Mouse (Mus musculus): ENCODE measurements around the gene Spice1. TPM values are rescaled to one million over a fixed set of nuclear protein-coding genes. Genes with fewer than 3 reads are reported as not detected.
A peak's percentile ranks its signal among the peaks of the same experiment; 100 is the strongest.

The Spice1 gene
- polyA plus RNA-seq, 1 experiment from 2014 or later, result 25.5 TPM

DNA sequence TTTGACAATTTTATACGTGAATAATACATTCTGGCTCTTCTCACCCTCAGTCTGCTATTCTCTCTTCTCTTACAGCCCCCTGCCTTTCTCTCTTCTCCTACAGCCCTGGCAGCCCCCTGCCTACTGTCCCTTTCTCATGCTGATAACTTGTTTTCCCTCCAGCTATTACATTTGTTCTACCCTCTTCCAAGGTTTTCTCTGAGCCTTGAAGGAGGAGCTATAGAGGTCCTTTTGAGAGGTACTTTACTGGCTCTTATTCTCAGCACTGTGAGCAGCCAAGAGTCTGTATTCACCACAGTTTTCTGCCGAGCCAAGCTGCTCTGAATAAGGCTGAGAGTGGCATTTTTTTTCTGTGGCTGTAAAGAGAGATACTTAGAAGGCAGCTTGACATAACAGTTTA, 36.6 kb downstream of the Spice1 start:
- 0 out of 2 replicates have a peak, but pooled peaks have one; percentile 57 for ATAC-seq (ENCODE audit: low FRiP score)
- H3K9me3 ChIP-seq (replicated peaks), result no peaks in the 10 kb centered on the region
- peaks cover 15% of the 10 kb centered on the region; the same call in 1 of the 2 replicates for H3K36me3 ChIP-seq
- H3K4me2 ChIP-seq (replicated peaks), result no peak overlapping the region
- no peak overlapping the region for H3K27ac ChIP-seq
- H3K4me1 ChIP-seq, result peaks cover 8% of the 10 kb centered on the region
- WGBS, result 24% methylated on average over 2 of the region's 2 CpGs
- no peaks in the 10 kb centered on the region for H3K27me3 ChIP-seq
- H3K4me3 ChIP-seq, result no peak overlapping the region
- H3K9ac ChIP-seq, result no peak overlapping the region

- Histone ChIP-seq H3K4me3 (no peak overlapping the region), H3K36me3 (peaks cover 17% of the 10 kb centered on the region; the same call in 1 of the 2 replicates), H3K27ac (no peak overlapping the region), H3K4me2 (replicated peaks) (no peak overlapping the region), H3K27me3 (no peaks in the 10 kb centered on the region), H3K9me3 (replicated peaks) (no peaks in the 10 kb centered on the region), H3K9ac (no peak overlapping the region), H3K4me1 (peaks cover 8% of the 10 kb centered on the region)
- no peak for ATAC-seq (ENCODE audit: low FRiP score)
- WGBS, result 96% methylated on average over 1 of the region's 1 CpGs
These were observed 37.3 kb downstream of the Spice1 start for GRCm38 (mm10) chr16:44384251-44384650.

DNA sequence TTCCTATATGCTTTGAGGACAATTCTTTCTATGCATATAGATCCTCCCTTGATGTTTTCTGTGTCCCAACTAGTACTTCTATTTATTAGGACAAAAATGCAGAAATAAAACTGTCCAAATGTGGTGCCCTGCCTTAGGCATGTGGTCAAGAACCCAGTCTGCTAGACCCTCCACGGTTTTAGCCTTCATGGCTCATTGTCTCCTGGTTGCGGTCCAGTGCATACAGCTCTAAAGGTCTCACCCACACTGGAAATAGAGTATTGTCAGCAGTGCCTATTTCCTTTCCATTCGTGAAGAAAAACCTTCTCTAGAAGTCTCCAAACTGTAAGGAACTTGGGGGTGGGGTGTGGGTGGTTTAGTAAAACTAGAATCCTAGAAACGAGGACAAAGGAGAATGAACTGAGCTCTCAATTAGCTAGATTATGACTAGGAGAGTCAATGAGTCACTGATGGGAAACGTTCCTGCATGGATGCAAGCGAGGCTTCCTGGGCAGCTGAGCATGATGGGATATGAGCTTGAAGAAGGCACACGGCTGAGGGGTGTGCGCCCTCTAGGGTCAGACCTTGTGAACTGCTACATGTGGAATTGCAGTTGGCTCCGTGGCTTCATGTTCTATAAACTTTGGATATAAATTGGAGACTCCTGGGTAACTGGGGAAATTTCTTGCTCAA, 45.1 kb downstream of the Spice1 start:
- no peak overlapping the region for H3K27ac ChIP-seq
- WGBS, result 38% methylated on average over 9 of the region's 9 CpGs
- H3K4me1 ChIP-seq, result peaks cover 7% of the 10 kb centered on the region
- H3K27me3 ChIP-seq, result no peaks in the 10 kb centered on the region
- no peak; the same call in 1 of the 2 replicates for ATAC-seq (ENCODE audit: low FRiP score)
- H3K4me2 ChIP-seq (replicated peaks), result no peak overlapping the region
- H3K9me3 ChIP-seq (replicated peaks), result no peaks in the 10 kb centered on the region
- no peak overlapping the region for H3K9ac ChIP-seq
- H3K36me3 ChIP-seq, result peaks cover 16% of the 10 kb centered on the region; the same call in 1 of the 2 replicates
- H3K4me3 ChIP-seq, result no peak overlapping the region

GRCm38 (mm10) chr16:44394577-44395243, 47.8 kb downstream of the Spice1 start, which contains the start of gene Cfap44:
TSS of gene Cfap44 (plus strand) at chr16:44394796.
- peak; percentile 91 for ATAC-seq (ENCODE audit: low FRiP score)
- 0 out of 2 replicates have a peak within 1 kb of the TSS, but pooled peaks have one; percentile 17 for H3K27ac ChIP-seq
- 2% methylated on average over 17 of the region's 17 CpGs for WGBS

DNA sequence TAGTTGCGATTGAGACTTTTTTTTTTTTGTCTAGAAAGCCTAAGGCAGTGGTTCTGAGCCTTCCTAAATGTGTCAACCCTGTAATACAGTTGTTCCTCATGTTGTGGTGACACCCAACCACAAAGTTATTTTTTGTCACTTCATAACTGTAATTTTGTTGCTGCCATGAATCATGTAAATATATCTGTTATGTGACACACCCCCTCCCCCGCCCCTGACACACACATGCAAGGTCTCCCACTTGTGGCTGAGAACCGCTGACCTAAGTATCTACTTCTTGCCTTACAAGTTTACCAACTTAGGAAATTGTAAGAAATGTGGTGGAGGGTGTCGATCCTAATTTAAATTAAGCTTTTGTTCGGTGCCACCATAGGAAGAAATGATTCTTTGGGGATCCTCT, 58.0 kb downstream of the Spice1 start:
- Histone ChIP-seq H3K27ac (no peak overlapping the region), H3K4me3 (no peak overlapping the region), H3K9me3 (replicated peaks) (no peaks in the 10 kb centered on the region; the same call in 1 of the 2 replicates), H3K4me1 (no peaks in the 10 kb centered on the region), H3K27me3 (no peaks in the 10 kb centered on the region), H3K9ac (no peak overlapping the region), H3K36me3 (no peaks in the 10 kb centered on the region), H3K4me2 (replicated peaks) (no peak overlapping the region)
- 92% methylated on average over 5 of the region's 5 CpGs for WGBS
- ATAC-seq (ENCODE audit: low FRiP score), result no peak

More at GRCm38 (mm10) chr16:44394577-44395243, 47.8 kb downstream of the Spice1 start, which contains the start of gene Cfap44:
- Histone ChIP-seq H3K9me3 (replicated peaks) (no peaks in the 10 kb centered on the region), H3K4me3 (peak within 1 kb of the TSS; percentile 31), H3K4me1 (peaks cover 7% of the 10 kb centered on the region), H3K36me3 (peaks cover under 1% of the 10 kb centered on the region; the same call in 1 of the 2 replicates), H3K4me2 (replicated peaks) (peak within 1 kb of the TSS; percentile 59), H3K9ac (peak within 1 kb of the TSS; percentile 18; the same call in 1 of the 2 replicates), H3K27me3 (no peaks in the 10 kb centered on the region)

- H3K4me1 ChIP-seq, result no peaks in the 10 kb centered on the region
- no peak overlapping the region for H3K9ac ChIP-seq
- no peaks in the 10 kb centered on the region for H3K36me3 ChIP-seq
- no peaks in the 10 kb centered on the region; the same call in 1 of the 2 replicates for H3K9me3 ChIP-seq (replicated peaks)
- no peak overlapping the region for H3K27ac ChIP-seq
- H3K4me2 ChIP-seq (replicated peaks), result no peak overlapping the region
- no peak for ATAC-seq (ENCODE audit: low FRiP score)
- H3K27me3 ChIP-seq, result no peaks in the 10 kb centered on the region
- WGBS, result 87% methylated on average over 5 of the region's 5 CpGs
- no peak overlapping the region for H3K4me3 ChIP-seq
These were observed 60.3 kb downstream of the Spice1 start for GRCm38 (mm10) chr16:44407211-44407610.

- 90% methylated on average over 2 of the region's 2 CpGs for WGBS
- H3K9me3 ChIP-seq (replicated peaks), result no peaks in the 10 kb centered on the region; the same call in 1 of the 2 replicates
These were observed 61.4 kb downstream of the Spice1 start for GRCm38 (mm10) chr16:44408290-44408689.

DNA sequence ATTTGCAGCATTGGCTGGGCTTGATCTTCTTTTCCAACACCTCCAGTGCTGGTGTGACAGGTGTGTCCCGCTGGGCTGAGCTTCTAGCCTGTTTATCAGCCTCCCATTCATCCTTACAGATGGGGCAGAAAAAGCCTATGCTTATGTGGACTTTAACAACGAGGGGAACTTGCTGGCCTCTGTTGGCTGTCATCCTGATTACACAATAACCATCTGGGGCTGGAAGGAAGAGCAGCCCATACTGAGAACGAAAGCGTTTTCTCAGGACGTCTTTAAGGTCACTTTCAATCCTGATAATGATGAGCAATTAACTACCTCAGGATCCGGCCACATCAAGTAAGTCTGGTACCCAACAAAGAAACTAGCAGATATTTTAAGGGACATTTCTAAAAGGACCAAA, 63.3 kb downstream of the Spice1 start:
- ATAC-seq (ENCODE audit: low FRiP score), result no peak
- H3K4me3 ChIP-seq, result no peak overlapping the region
- no peaks in the 10 kb centered on the region for H3K27me3 ChIP-seq
- 68% methylated on average over 6 of the region's 6 CpGs for WGBS
- H3K36me3 ChIP-seq, result no peaks in the 10 kb centered on the region
- no peak overlapping the region for H3K27ac ChIP-seq
- H3K4me1 ChIP-seq, result no peaks in the 10 kb centered on the region
- no peaks in the 10 kb centered on the region for H3K9me3 ChIP-seq (replicated peaks)
- H3K4me2 ChIP-seq (replicated peaks), result no peak overlapping the region
- no peak overlapping the region for H3K9ac ChIP-seq

More at GRCm38 (mm10) chr16:44408290-44408689, 61.4 kb downstream of the Spice1 start:
- Histone ChIP-seq H3K4me2 (replicated peaks) (no peak overlapping the region), H3K27me3 (no peaks in the 10 kb centered on the region), H3K36me3 (no peaks in the 10 kb centered on the region), H3K4me1 (no peaks in the 10 kb centered on the region), H3K9ac (no peak overlapping the region), H3K4me3 (no peak overlapping the region), H3K27ac (no peak overlapping the region)
- no peak for ATAC-seq (ENCODE audit: low FRiP score)

DNA sequence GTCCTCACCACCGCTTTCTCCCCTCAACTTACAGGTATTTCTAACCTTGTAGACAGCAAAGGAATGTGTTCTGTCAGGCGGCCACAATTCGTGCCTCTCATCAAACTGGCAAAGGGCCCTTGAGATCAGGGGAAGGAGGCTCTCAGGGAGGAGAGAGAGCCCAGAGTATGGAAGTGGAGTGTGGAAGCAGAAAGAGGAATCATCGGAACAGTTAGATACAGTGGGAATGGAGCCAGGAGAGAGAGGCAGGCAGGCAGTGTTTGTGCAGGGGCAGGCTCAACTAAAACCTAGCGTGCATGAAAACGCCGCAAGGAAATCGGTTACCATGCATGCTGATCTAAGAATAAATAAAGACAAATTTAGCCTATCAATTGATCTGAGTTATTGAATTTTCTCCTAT, 70.7 kb downstream of the Spice1 start:
- Histone ChIP-seq H3K27me3 (no peaks in the 10 kb centered on the region), H3K36me3 (no peaks in the 10 kb centered on the region), H3K4me2 (replicated peaks) (no peak overlapping the region), H3K9me3 (replicated peaks) (no peaks in the 10 kb centered on the region), H3K9ac (no peak overlapping the region), H3K27ac (no peak overlapping the region), H3K4me1 (no peaks in the 10 kb centered on the region), H3K4me3 (no peak overlapping the region)
- no peak for ATAC-seq (ENCODE audit: low FRiP score)
- WGBS, result 86% methylated on average over 8 of the region's 8 CpGs

GRCm38 (mm10) chr16:44421735-44422134, 74.8 kb downstream of the Spice1 start:
- no peaks in the 10 kb centered on the region for H3K27me3 ChIP-seq
- H3K4me3 ChIP-seq, result no peak overlapping the region
- no peaks in the 10 kb centered on the region for H3K36me3 ChIP-seq
- no peak overlapping the region for H3K27ac ChIP-seq
- H3K4me2 ChIP-seq (replicated peaks), result no peak overlapping the region
- WGBS, result 88% methylated on average over 8 of the region's 8 CpGs
- no peaks in the 10 kb centered on the region for H3K4me1 ChIP-seq
- no peak overlapping the region for H3K9ac ChIP-seq
- H3K9me3 ChIP-seq (replicated peaks), result no peaks in the 10 kb centered on the region
- no peak for ATAC-seq (ENCODE audit: low FRiP score)

GRCm38 (mm10) chr16:44423499-44423898, 76.6 kb downstream of the Spice1 start:
- Histone ChIP-seq H3K9me3 (replicated peaks) (no peaks in the 10 kb centered on the region), H3K4me2 (replicated peaks) (no peak overlapping the region), H3K4me3 (no peak overlapping the region), H3K36me3 (no peaks in the 10 kb centered on the region), H3K27me3 (no peaks in the 10 kb centered on the region), H3K27ac (no peak overlapping the region), H3K4me1 (no peaks in the 10 kb centered on the region), H3K9ac (no peak overlapping the region)
- 51% methylated on average over 3 of the region's 3 CpGs for WGBS
- no peak for ATAC-seq (ENCODE audit: low FRiP score)

- H3K4me1 ChIP-seq, result 0 out of 2 replicates have a peak, but pooled peaks cover 4% of the 10 kb centered on the region
- H3K4me3 ChIP-seq, result no peak overlapping the region
- H3K27me3 ChIP-seq, result no peaks in the 10 kb centered on the region
- WGBS, result 80% methylated on average over 5 of the region's 5 CpGs
- H3K4me2 ChIP-seq (replicated peaks), result no peak overlapping the region
- no peak for ATAC-seq (ENCODE audit: low FRiP score)
- no peak overlapping the region for H3K27ac ChIP-seq
- H3K36me3 ChIP-seq, result no peaks in the 10 kb centered on the region
- H3K9ac ChIP-seq, result no peak overlapping the region
- H3K9me3 ChIP-seq (replicated peaks), result no peaks in the 10 kb centered on the region
These were observed 81.5 kb downstream of the Spice1 start for GRCm38 (mm10) chr16:44428456-44428855.

Data from hindbrain, embryonic 12.5 days (tissue).